Mouse (Mus musculus): ENCODE data around the gene Asic4. TPM values are rescaled to one million over a fixed set of nuclear protein-coding genes. Genes with fewer than 3 reads are reported as not detected.

Gene Asic4
- polyA plus RNA-seq, 1 experiment from 2014 or later = 7.2 TPM

GRCm38 (mm10) chr1:75487405-75488161 lies 37.3 kb downstream of the Asic4 start:
- peak overlapping the region; percentile 48 for H3K9ac ChIP-seq (replicated peaks; ENCODE audit: low read depth, low read length)
- no peaks in the 10 kb centered on the region for H3K9me3 ChIP-seq (ENCODE audit: control insufficient read depth, low read length)
- H3K27me3 ChIP-seq (replicated peaks; ENCODE audit: control insufficient read depth, insufficient read depth, low read length) = peaks cover 28% of the 10 kb centered on the region
- H3K4me3 ChIP-seq (replicated peaks; ENCODE audit: low read length) = peak overlapping the region; percentile 58
- H3K36me3 ChIP-seq (ENCODE audit: control insufficient read depth, insufficient read depth) = peaks cover 11% of the 10 kb centered on the region
- ATAC-seq = peak; percentile 60
- H3K4me2 ChIP-seq (ENCODE audit: low read length) = peak overlapping the region; percentile 88
- under 1% methylated on average over 62 of the region's 62 CpGs for whole genome bisulfite sequencing
- H3K27ac ChIP-seq (ENCODE audit: low read length) = no peak overlapping the region
- peaks cover 19% of the 10 kb centered on the region for H3K4me1 ChIP-seq (replicated peaks; ENCODE audit: control insufficient read depth, insufficient read depth, low read length)

GRCm38 (mm10) chr1:75490785-75491551 lies 40.7 kb downstream of the Asic4 start:
- H3K36me3 ChIP-seq (ENCODE audit: control insufficient read depth, insufficient read depth) = no peaks in the 10 kb centered on the region
- peaks cover 18% of the 10 kb centered on the region for H3K27me3 ChIP-seq (replicated peaks; ENCODE audit: control insufficient read depth, insufficient read depth, low read length)
- H3K4me2 ChIP-seq (ENCODE audit: low read length) = no peak overlapping the region
- no peak for ATAC-seq
- H3K27ac ChIP-seq (ENCODE audit: low read length) = no peak overlapping the region
- H3K4me1 ChIP-seq (replicated peaks; ENCODE audit: control insufficient read depth, insufficient read depth, low read length) = peaks cover 17% of the 10 kb centered on the region
- H3K9me3 ChIP-seq (ENCODE audit: control insufficient read depth, low read length) = no peaks in the 10 kb centered on the region
- H3K9ac ChIP-seq (replicated peaks; ENCODE audit: low read depth, low read length) = no peak overlapping the region
- 83% methylated on average over 34 of the region's 34 CpGs for WGBS
- H3K4me3 ChIP-seq (replicated peaks; ENCODE audit: low read length) = no peak overlapping the region

- no peaks in the 10 kb centered on the region for H3K36me3 ChIP-seq (ENCODE audit: control insufficient read depth, insufficient read depth)
- no peak overlapping the region for H3K4me2 ChIP-seq (ENCODE audit: low read length)
- H3K27me3 ChIP-seq (replicated peaks; ENCODE audit: control insufficient read depth, insufficient read depth, low read length) = peaks cover 8% of the 10 kb centered on the region; the same call in 1 of the 2 replicates
- no peak overlapping the region for H3K9ac ChIP-seq (replicated peaks; ENCODE audit: low read depth, low read length)
- H3K27ac ChIP-seq (ENCODE audit: low read length) = no peak overlapping the region
- H3K9me3 ChIP-seq (ENCODE audit: control insufficient read depth, low read length) = no peaks in the 10 kb centered on the region
- no peak for ATAC-seq
- peaks cover 5% of the 10 kb centered on the region for H3K4me1 ChIP-seq (replicated peaks; ENCODE audit: control insufficient read depth, insufficient read depth, low read length)
- H3K4me3 ChIP-seq (replicated peaks; ENCODE audit: low read length) = no peak overlapping the region
- WGBS = 30% methylated on average over 24 of the region's 24 CpGs
Measured at GRCm38 (mm10) chr1:75492579-75493170, 42.4 kb downstream of the Asic4 start.

GRCm38 (mm10) chr1:75494878-75495548 lies 44.8 kb downstream of the Asic4 start:
- no peak overlapping the region for H3K4me2 ChIP-seq (ENCODE audit: low read length)

GRCm38 (mm10) chr1:75498897-75499296 lies 48.7 kb downstream of the Asic4 start:
- Histone ChIP-seq H3K4me2 (ENCODE audit: low read length) (no peak overlapping the region), H3K4me1 (replicated peaks; ENCODE audit: control insufficient read depth, insufficient read depth, low read length) (peaks cover under 1% of the 10 kb centered on the region), H3K27ac (ENCODE audit: low read length) (no peak overlapping the region), H3K36me3 (ENCODE audit: control insufficient read depth, insufficient read depth) (peaks cover 23% of the 10 kb centered on the region), H3K9ac (replicated peaks; ENCODE audit: low read depth, low read length) (no peak overlapping the region), H3K27me3 (replicated peaks; ENCODE audit: control insufficient read depth, insufficient read depth, low read length) (no peaks in the 10 kb centered on the region), H3K4me3 (replicated peaks; ENCODE audit: low read length) (no peak overlapping the region), H3K9me3 (ENCODE audit: control insufficient read depth, low read length) (no peaks in the 10 kb centered on the region)
- WGBS = 89% methylated on average over 4 of the region's 4 CpGs
- ATAC-seq = no peak

More at GRCm38 (mm10) chr1:75494878-75495548, 44.8 kb downstream of the Asic4 start:
- Histone ChIP-seq H3K4me1 (replicated peaks; ENCODE audit: control insufficient read depth, insufficient read depth, low read length) (no peaks in the 10 kb centered on the region), H3K36me3 (ENCODE audit: control insufficient read depth, insufficient read depth) (peaks cover 5% of the 10 kb centered on the region), H3K4me3 (replicated peaks; ENCODE audit: low read length) (no peak overlapping the region), H3K9ac (replicated peaks; ENCODE audit: low read depth, low read length) (no peak overlapping the region), H3K27ac (ENCODE audit: low read length) (no peak overlapping the region), H3K9me3 (ENCODE audit: control insufficient read depth, low read length) (no peaks in the 10 kb centered on the region), H3K27me3 (replicated peaks; ENCODE audit: control insufficient read depth, insufficient read depth, low read length) (no peaks in the 10 kb centered on the region)
- 0 out of 2 replicates have a peak, but pooled peaks have one; percentile 23 for ATAC-seq
- WGBS = 48% methylated on average over 12 of the region's 12 CpGs

DNA sequence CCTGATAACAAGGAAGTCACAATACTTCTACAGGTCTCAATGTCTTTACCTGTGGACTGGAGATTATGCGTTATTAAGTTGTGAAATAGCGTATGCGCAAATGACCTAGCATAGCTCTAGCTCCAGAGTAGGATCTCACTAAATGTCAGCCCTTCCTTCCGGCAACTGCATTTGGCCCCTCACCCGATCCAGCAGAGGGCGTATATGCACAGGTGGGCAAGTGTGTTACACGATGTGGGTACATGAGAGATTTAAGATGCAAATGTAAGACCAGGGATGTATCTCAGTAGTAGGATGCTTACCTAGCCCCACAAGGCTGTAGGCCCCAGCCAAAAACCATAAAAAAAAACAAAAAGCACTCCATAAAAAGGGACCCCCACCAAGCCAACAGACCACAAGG lies 49.2 kb downstream of the Asic4 start:
- no peaks in the 10 kb centered on the region for H3K9me3 ChIP-seq (ENCODE audit: control insufficient read depth, low read length)
- H3K9ac ChIP-seq (replicated peaks; ENCODE audit: low read depth, low read length) = no peak overlapping the region
- no peak overlapping the region for H3K4me3 ChIP-seq (replicated peaks; ENCODE audit: low read length)
- no peak overlapping the region for H3K27ac ChIP-seq (ENCODE audit: low read length)
- peaks cover 23% of the 10 kb centered on the region for H3K36me3 ChIP-seq (ENCODE audit: control insufficient read depth, insufficient read depth)
- peaks cover 6% of the 10 kb centered on the region for H3K4me1 ChIP-seq (replicated peaks; ENCODE audit: control insufficient read depth, insufficient read depth, low read length)
- 88% methylated on average over 7 of the region's 7 CpGs for WGBS
- no peaks in the 10 kb centered on the region for H3K27me3 ChIP-seq (replicated peaks; ENCODE audit: control insufficient read depth, insufficient read depth, low read length)
- H3K4me2 ChIP-seq (ENCODE audit: low read length) = no peak overlapping the region
- no peak for ATAC-seq

DNA sequence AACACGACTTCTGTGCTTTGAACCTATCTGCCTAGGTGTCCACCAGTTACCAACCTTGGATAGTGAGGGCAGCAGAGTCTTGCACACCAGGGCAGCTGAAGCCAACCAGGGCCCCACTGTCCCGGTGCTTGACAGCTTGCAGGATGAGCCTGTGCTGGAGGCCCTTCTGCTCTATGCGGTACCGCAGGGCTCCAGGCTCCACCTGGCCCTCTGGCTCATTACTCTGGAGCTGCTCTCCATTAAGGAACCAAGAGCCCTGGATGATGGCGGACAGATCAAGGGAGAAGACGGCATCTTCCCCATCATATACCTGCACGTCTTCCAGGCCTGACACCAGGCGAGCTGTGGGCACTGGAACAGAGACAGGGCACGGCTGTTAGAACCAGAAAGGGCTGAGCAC lies 51.7 kb downstream of the Asic4 start:
- Histone ChIP-seq H3K4me2 (ENCODE audit: low read length) (no peak overlapping the region), H3K36me3 (ENCODE audit: control insufficient read depth, insufficient read depth) (peaks cover 23% of the 10 kb centered on the region)

GRCm38 (mm10) chr1:75502945-75503650 lies 52.9 kb downstream of the Asic4 start:
- Histone ChIP-seq H3K9ac (replicated peaks; ENCODE audit: low read depth, low read length) (no peak overlapping the region), H3K27me3 (replicated peaks; ENCODE audit: control insufficient read depth, insufficient read depth, low read length) (no peaks in the 10 kb centered on the region), H3K9me3 (ENCODE audit: control insufficient read depth, low read length) (no peaks in the 10 kb centered on the region), H3K36me3 (ENCODE audit: control insufficient read depth, insufficient read depth) (peaks cover 23% of the 10 kb centered on the region), H3K4me1 (replicated peaks; ENCODE audit: control insufficient read depth, insufficient read depth, low read length) (peaks cover 25% of the 10 kb centered on the region), H3K4me2 (ENCODE audit: low read length) (no peak overlapping the region), H3K4me3 (replicated peaks; ENCODE audit: low read length) (no peak overlapping the region), H3K27ac (ENCODE audit: low read length) (no peak overlapping the region)
- ATAC-seq = no peak
- WGBS = 91% methylated on average over 23 of the region's 25 CpGs

More for the DNA sequence above, 51.7 kb downstream of the Asic4 start:
- ATAC-seq = no peak
- WGBS = 97% methylated on average over 9 of the region's 9 CpGs
- Histone ChIP-seq H3K27ac (ENCODE audit: low read length) (no peak overlapping the region), H3K27me3 (replicated peaks; ENCODE audit: control insufficient read depth, insufficient read depth, low read length) (no peaks in the 10 kb centered on the region), H3K4me1 (replicated peaks; ENCODE audit: control insufficient read depth, insufficient read depth, low read length) (peaks cover 18% of the 10 kb centered on the region), H3K9ac (replicated peaks; ENCODE audit: low read depth, low read length) (no peak overlapping the region), H3K4me3 (replicated peaks; ENCODE audit: low read length) (no peak overlapping the region), H3K9me3 (ENCODE audit: control insufficient read depth, low read length) (no peaks in the 10 kb centered on the region)
